Mouse (Mus musculus) hindbrain, embryonic 13.5 days (tissue): ENCODE measurements around the gene Ntmt1. TPM values are rescaled to one million over a fixed set of nuclear protein-coding genes. Genes with fewer than 3 reads are reported as not detected.

Experiments used
- ATAC-seq: fragments of 200-750 bp; cut with Nextera tagmentation; 2 replicates; pipeline ENCODE4 v1.8.0; 2017; ENCODE audit warnings: moderate TSS enrichment; ENCODE audit not compliant: low FRiP score
- H3K27ac ChIP-seq: fragments of 300-500 bp; sonication (generic); 2 replicates; pipeline ENCODE4 v1.5.1; 2015; ENCODE audit warnings: inconsistent platforms, mild to moderate bottlenecking, moderate library complexity
- H3K27me3 ChIP-seq: fragments of 300-500 bp; sonication (generic); 2 replicates; pipeline ENCODE4 v1.6.1; 2015; ENCODE audit warnings: mild to moderate bottlenecking, inconsistent platforms
- H3K36me3 ChIP-seq: fragments of 300-500 bp; sonication (generic); 2 replicates; pipeline ENCODE4 v1.6.1; 2015; ENCODE audit warnings: mild to moderate bottlenecking, inconsistent platforms
- H3K4me1 ChIP-seq: fragments of 300-500 bp; sonication (generic); replicated peaks from 2 replicates; pipeline ENCODE4 v1.6.1; 2015; ENCODE audit warnings: inconsistent platforms
- H3K4me2 ChIP-seq: fragments of 300-500 bp; sonication (generic); 2 replicates; pipeline ENCODE4 v1.6.1; 2015; ENCODE audit warnings: inconsistent platforms, mild to moderate bottlenecking, moderate library complexity
- H3K4me3 ChIP-seq: fragments of 300-500 bp; sonication (generic); 2 replicates; pipeline ENCODE4 v1.5.1; 2015; ENCODE audit warnings: mild to moderate bottlenecking, inconsistent platforms
- H3K9ac ChIP-seq: fragments of 300-500 bp; sonication (generic); 2 replicates; pipeline ENCODE4 v1.6.1; 2015; ENCODE audit warnings: mild to moderate bottlenecking, inconsistent platforms
- H3K9me3 ChIP-seq: fragments of 300-500 bp; sonication (generic); 2 replicates; pipeline ENCODE4 v1.6.1; 2016; ENCODE audit warnings: inconsistent platforms
- WGBS: fragments of 180-500 bp; shearing (Covaris S2); methylation state at CpG from one replicate; pipeline ENCODE4 v1.1.7; 2015; 5-methylcytosine and 5-hydroxymethylcytosine counted together
- polyA plus RNA-seq: library from polyadenylated mRNA; unstranded; fragments of >200 nt; fragmentation: Nextera tagmentation; extraction: Ambion mirVana; gene quantifications from 2 replicates; pipeline ENCODE4 v1.2.1, GENCODE M21; 2015

The Ntmt1 gene
- polyA plus RNA-seq, 1 experiment from 2014 or later, result 108 TPM

DNA sequence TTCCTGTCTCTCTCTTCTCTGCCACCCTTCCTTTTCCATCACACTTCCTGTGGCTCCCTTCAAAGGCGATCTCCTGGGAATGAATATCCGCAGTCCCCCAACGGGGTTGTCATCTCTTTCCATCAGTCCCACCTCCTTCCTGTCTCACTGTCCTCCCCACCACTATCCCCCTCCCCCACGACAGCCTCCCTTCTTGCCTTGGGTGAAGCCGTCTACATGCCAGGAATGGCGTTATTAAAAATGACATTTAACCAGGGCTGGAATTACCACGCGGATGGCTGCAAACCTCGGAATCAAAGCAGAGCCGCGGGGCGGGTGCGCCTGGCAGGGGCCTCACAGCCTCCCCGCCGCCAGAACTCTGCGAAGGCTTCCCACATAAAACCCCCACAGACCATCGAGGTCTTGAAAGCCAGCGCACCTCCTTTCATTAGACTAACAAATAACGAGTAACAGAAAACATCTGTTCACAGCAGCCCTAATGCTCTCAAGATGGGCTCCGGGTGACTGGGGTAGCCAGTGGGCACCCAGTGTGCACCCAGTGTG, 45.2 kb downstream of the Ntmt1 start:
- Histone ChIP-seq H3K4me1 (peaks cover 16% of the 10 kb centered on the region), H3K27me3 (no peaks in the 10 kb centered on the region), H3K9me3 (no peaks in the 10 kb centered on the region), H3K4me3 (no peak overlapping the region), H3K4me2 (no peak overlapping the region), H3K27ac (peak overlapping the region; percentile 23; the same call in 1 of the 2 replicates), H3K36me3 (no peaks in the 10 kb centered on the region), H3K9ac (no peak overlapping the region)
- WGBS, result 41% methylated on average over 20 of the region's 20 CpGs
- ATAC-seq, result no peak

GRCm38 (mm10) chr2:30857076-30857475, 49.5 kb downstream of the Ntmt1 start:
- Histone ChIP-seq H3K4me2 (no peak overlapping the region), H3K4me3 (no peak overlapping the region), H3K27ac (no peak overlapping the region), H3K9ac (no peak overlapping the region), H3K36me3 (no peaks in the 10 kb centered on the region), H3K9me3 (no peaks in the 10 kb centered on the region), H3K4me1 (peaks cover 12% of the 10 kb centered on the region), H3K27me3 (no peaks in the 10 kb centered on the region)
- ATAC-seq, result no peak
- WGBS, result 50% methylated on average over 6 of the region's 6 CpGs

DNA sequence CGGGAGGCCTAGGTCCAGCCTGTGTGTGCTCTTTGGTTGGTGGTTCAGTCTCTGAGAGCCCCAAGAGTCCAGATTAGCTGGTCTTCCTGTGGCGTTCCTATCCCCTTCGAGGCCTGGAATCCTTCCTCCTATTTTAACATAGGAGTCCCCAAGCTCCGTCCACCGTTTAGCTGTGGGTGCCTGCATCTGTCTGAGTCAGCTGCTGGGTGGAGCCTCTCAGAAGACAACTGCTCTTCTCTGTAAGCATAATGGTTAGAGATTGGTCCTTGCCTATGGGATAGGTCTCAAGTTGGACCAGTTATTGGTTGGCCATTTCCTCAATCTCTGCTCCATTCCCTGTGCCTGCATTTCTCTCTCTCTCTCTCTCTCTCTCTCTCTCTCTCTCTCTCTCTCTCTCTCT, 52.2 kb downstream of the Ntmt1 start:
- Histone ChIP-seq H3K4me1 (peaks cover 5% of the 10 kb centered on the region), H3K4me3 (no peak overlapping the region), H3K27me3 (peaks cover 17% of the 10 kb centered on the region), H3K27ac (no peak overlapping the region), H3K36me3 (no peaks in the 10 kb centered on the region), H3K9ac (no peak overlapping the region; the same call in 1 of the 2 replicates), H3K4me2 (no peak overlapping the region), H3K9me3 (no peaks in the 10 kb centered on the region)
- no peak for ATAC-seq
- WGBS, result 84% methylated on average over 5 of the region's 5 CpGs

DNA sequence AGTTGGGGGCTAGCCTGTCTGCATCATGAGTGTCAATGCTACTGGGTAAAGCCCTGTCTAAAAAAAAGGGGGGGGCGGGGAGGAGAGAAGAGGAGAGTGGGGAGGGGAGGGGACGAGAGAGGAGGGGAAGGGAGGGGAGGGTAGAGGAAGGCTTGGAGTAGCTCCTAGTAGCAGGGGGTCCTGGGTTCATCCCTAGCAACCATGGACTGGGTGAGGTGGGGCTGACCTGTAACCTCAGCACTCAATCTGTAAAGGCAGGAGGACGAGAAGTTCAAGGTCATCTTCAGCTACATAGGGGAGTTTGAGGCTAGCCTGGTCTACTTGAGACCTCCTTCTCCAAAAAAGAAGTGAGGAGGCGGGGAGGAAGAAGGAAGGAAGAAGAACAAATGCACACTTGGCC, 54.5 kb downstream of the Ntmt1 start:
- no peak for ATAC-seq
- Histone ChIP-seq H3K4me1 (peaks cover 10% of the 10 kb centered on the region), H3K36me3 (no peaks in the 10 kb centered on the region), H3K27ac (no peak overlapping the region), H3K27me3 (peaks cover 32% of the 10 kb centered on the region), H3K4me3 (no peak overlapping the region), H3K4me2 (no peak overlapping the region), H3K9ac (no peak overlapping the region), H3K9me3 (no peaks in the 10 kb centered on the region)
- 66% methylated on average over 4 of the region's 4 CpGs for WGBS

DNA sequence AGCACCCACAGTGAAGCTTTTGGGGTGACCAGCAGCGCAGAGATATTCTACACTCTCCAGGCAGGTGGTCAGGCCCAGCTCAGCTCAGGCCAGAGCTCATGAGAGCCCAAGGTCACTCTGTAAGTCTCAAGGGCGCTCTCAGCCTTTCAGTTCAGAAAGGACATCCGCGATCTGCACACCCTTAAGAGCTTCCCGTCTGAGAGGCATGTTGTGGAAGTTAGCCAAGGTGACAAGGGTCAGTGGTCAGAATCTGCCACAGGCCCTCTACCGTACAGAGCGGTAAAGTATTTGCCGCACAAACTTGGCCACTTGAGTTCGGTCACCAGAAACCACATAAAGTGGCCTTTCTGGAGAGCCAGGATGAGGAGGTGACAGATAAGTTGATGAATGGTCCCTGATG, 55.9 kb downstream of the Ntmt1 start:
- ATAC-seq, result no peak

GRCm38 (mm10) chr2:30864968-30865381, 57.3 kb downstream of the Ntmt1 start:
- Histone ChIP-seq H3K4me2 (peak overlapping the region; percentile 55), H3K36me3 (no peaks in the 10 kb centered on the region), H3K4me3 (peak overlapping the region; percentile 29), H3K4me1 (peaks cover 10% of the 10 kb centered on the region), H3K27me3 (peaks cover 32% of the 10 kb centered on the region), H3K9me3 (no peaks in the 10 kb centered on the region), H3K27ac (no peak overlapping the region), H3K9ac (peak overlapping the region; percentile 65)
- 0 out of 2 replicates have a peak, but pooled peaks have one; percentile 17 for ATAC-seq
- under 1% methylated on average over 35 of the region's 35 CpGs for WGBS

More for the DNA sequence above, 55.9 kb downstream of the Ntmt1 start:
- Histone ChIP-seq H3K4me1 (peaks cover 10% of the 10 kb centered on the region), H3K27me3 (peaks cover 32% of the 10 kb centered on the region), H3K27ac (no peak overlapping the region), H3K4me3 (no peak overlapping the region), H3K9me3 (no peaks in the 10 kb centered on the region), H3K4me2 (no peak overlapping the region), H3K9ac (no peak overlapping the region), H3K36me3 (no peaks in the 10 kb centered on the region)
- WGBS, result 82% methylated on average over 9 of the region's 9 CpGs

DNA sequence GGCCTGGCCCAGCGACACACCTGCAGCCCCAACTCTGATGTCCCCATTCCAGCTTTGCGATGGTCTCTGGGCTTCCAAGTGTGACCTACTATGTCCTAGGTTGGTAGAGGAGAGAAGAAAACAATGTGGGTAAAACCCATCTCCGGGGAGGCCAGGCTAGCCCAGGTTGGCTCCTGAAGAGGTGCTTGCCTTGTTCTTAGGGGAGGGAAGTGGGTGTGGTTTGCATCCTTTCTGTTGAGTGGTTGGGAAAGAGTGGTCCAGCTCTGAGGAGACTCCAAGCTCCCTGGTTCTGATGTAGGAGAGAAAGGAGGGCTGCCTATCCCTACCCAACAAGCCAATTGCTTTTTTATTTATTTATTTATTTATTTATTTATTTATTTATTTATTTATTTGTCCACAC, 57.8 kb downstream of the Ntmt1 start:
- Histone ChIP-seq H3K27ac (no peak overlapping the region), H3K36me3 (no peaks in the 10 kb centered on the region), H3K4me1 (peaks cover 10% of the 10 kb centered on the region), H3K9ac (peak overlapping the region; percentile 65; the same call in 1 of the 2 replicates), H3K9me3 (no peaks in the 10 kb centered on the region), H3K27me3 (peaks cover 32% of the 10 kb centered on the region), H3K4me3 (0 out of 2 replicates have a peak overlapping the region, but pooled peaks have one; percentile 29), H3K4me2 (no peak overlapping the region)
- ATAC-seq, result no peak
- WGBS, result 64% methylated on average over 3 of the region's 3 CpGs

GRCm38 (mm10) chr2:30870863-30871262, 63.2 kb downstream of the Ntmt1 start:
- no peak overlapping the region for H3K9ac ChIP-seq
- H3K27me3 ChIP-seq, result 0 out of 2 replicates have a peak, but pooled peaks cover 5% of the 10 kb centered on the region
- no peak overlapping the region for H3K4me3 ChIP-seq
- no peaks in the 10 kb centered on the region for H3K9me3 ChIP-seq
- no peak overlapping the region for H3K27ac ChIP-seq
- H3K36me3 ChIP-seq, result no peaks in the 10 kb centered on the region
- no peak for ATAC-seq
- peaks cover 5% of the 10 kb centered on the region; the same call in 1 of the 2 replicates for H3K4me1 ChIP-seq
- 72% methylated on average over 8 of the region's 8 CpGs for WGBS
- H3K4me2 ChIP-seq, result no peak overlapping the region

Other genes with a start within 250 kb of the Ntmt1 start
- 0.77 and 0.83 TPM in 2 replicates for gene Cstad, start 212.8 kb upstream of the Ntmt1 start, polyA plus RNA-seq
- gene 1700001O22Rik, start 4.2 kb upstream of the Ntmt1 start, polyA plus RNA-seq, result 1.7 and 2.4 TPM in 2 replicates
- 38.3 and 41.0 TPM in 2 replicates for gene Asb6, start 22.5 kb downstream of the Ntmt1 start, polyA plus RNA-seq
- gene Prrx2, start 27.1 kb downstream of the Ntmt1 start, polyA plus RNA-seq, result 3.0 and 3.8 TPM in 2 replicates
- gene Ptges, start 122.0 kb downstream of the Ntmt1 start, polyA plus RNA-seq, result 3.8 and 5.8 TPM in 2 replicates
- gene Tor1b, start 145.1 kb downstream of the Ntmt1 start, polyA plus RNA-seq, result 17.4 and 17.6 TPM in 2 replicates
- 90.8 and 92.5 TPM in 2 replicates for gene Tor1a, start 160.1 kb downstream of the Ntmt1 start, polyA plus RNA-seq
- 90.9 and 99.6 TPM in 2 replicates for gene BC005624, start 174.4 kb downstream of the Ntmt1 start, polyA plus RNA-seq
- gene Usp20, start 174.5 kb downstream of the Ntmt1 start, polyA plus RNA-seq, result 42.4 and 45.4 TPM in 2 replicates